Mouse (Mus musculus): Measurements from ENCODE around the gene Col9a2. TPM values are rescaled to one million over a fixed set of nuclear protein-coding genes. Genes with fewer than 3 reads are reported as not detected.

Col9a2 gene
- polyA plus RNA-seq, 1 experiment from 2014 or later, result 7.9 TPM

DNA sequence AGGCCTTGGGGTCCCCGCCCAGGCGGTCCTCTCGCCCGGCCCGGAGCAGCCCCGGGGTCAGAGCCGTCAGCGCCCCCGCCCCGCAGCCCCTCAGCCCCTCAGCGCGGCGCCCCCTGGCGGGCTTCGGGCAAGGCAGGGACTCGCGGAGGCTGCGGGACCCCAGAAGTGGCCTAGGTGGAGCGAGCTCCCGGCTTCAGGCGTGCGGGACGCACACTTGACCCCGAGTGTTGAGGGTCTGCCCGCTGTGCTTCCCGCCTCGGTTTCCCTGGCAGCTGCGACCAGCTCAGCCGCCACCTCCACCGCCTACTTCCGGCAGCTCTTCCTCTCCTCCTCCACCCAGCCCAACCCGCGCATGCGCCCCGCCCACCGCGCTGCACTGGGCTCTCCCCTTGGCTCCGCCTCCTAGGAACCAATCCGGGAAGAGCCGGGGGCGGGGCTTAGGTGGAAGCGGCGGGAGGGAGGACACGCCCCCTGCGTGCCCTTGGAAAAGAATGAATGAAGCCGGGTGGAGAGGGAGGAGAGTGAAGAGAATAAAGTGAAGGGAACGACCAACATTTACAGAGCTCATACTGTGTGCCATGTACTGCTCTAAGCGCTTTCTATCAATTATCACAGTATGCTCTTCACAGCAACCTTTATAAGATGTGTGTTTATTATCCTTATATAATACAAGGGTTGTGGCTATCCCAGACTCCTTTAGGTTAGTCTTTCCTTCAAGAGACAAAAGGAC is 22.1 kb upstream of the Col9a2 start, which contains the start of gene Smap2:
Gene Smap2, minus strand, starts transcription at position 320 of the 730 bp plus-strand sequence.
- no peaks in the 10 kb centered on the region for H3K36me3 ChIP-seq (ENCODE audit: control insufficient read depth, insufficient read depth, low read length)
- peak within 1 kb of the TSS; percentile 77 for H3K27ac ChIP-seq (ENCODE audit: low read depth, low read length)
- ATAC-seq (ENCODE audit: low FRiP score) (peak; percentile 98), DNase-seq (ENCODE audit: low spot score) (peak; percentile 100)
- H3K9me3 ChIP-seq (ENCODE audit: control insufficient read depth, low read length), result no peaks in the 10 kb centered on the region
- no peaks in the 10 kb centered on the region for H3K27me3 ChIP-seq (ENCODE audit: control insufficient read depth, insufficient read depth, low read length)
- H3K4me2 ChIP-seq (replicated peaks; ENCODE audit: low read depth, low read length), result peak within 1 kb of the TSS; percentile 91
- peak within 1 kb of the TSS; percentile 91 for H3K9ac ChIP-seq (ENCODE audit: low read depth, low read length)
- no peaks in the 10 kb centered on the region for H3K4me1 ChIP-seq (replicated peaks; ENCODE audit: control insufficient read depth, insufficient read depth, low read length)
- under 1% methylated on average over 36 of the region's 48 CpGs for WGBS
- H3K4me3 ChIP-seq (ENCODE audit: low read depth, low read length), result peak within 1 kb of the TSS; percentile 95

DNA sequence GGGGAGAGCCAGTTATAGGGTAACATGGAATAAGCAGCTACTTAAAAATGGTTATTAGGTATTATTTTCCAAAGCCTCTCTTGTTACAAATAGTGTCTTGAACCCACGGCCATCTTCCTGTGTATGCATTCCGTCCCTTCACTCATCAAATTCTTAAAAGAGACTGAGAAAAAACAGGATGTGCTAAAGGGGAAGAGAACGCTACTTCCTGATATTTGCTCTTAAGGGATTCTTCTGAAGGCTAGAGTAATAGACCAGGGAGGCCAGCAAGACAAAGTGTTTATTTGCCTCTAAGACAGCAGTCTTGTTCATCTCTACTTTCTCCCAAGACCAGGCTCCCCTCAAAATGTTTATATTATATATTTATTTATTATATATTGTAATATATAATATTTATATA is 20.9 kb upstream of the Col9a2 start:
- no peak for DNase-seq (ENCODE audit: low spot score)
- WGBS, result 84% methylated on average over 3 of the region's 3 CpGs
- H3K4me2 ChIP-seq (replicated peaks; ENCODE audit: low read depth, low read length), result no peak overlapping the region

DNA sequence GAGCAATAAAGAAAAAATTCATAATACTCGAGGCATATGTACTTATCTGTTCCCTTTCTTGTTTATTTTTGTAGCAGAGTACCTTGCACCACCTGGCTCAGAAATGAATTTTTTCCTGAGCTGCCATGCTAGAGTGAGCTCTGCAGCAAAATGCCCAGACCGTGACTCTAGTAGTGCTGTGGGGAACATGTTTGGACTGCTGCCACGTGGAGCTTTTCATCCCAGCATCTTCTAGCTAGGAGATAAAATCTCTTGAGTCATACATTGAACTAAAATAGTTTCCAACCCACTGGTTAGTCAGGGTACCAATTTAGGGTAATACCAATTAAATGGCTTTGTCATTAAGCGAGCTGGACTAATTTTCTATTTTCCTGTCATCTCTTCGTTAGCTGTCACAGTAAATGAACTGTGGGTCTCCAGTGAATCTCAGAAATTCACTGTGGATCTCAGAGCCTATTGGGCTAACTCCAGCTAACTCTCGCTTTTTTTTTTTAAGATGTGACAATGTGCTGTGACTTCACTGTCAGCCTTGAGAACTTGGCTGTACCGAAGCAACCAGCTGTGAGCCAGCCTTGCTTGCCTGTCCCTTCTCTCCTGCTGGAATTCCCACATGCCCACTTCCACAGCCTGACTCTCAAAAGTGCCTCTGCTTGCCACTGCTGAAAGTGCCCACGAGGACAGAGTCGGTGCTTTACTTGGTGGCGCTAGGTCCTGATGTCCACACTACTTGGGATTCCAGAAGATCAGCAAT is 19.0 kb upstream of the Col9a2 start:
- 84% methylated on average over 10 of the region's 10 CpGs for WGBS
- H3K27ac ChIP-seq (ENCODE audit: low read depth, low read length), result no peak overlapping the region
- no peaks in the 10 kb centered on the region for H3K4me1 ChIP-seq (replicated peaks; ENCODE audit: control insufficient read depth, insufficient read depth, low read length)
- ATAC-seq (ENCODE audit: low FRiP score) (no peak), DNase-seq (ENCODE audit: low spot score) (no peak)
- H3K4me3 ChIP-seq (ENCODE audit: low read depth, low read length), result no peak overlapping the region
- no peaks in the 10 kb centered on the region for H3K27me3 ChIP-seq (ENCODE audit: control insufficient read depth, insufficient read depth, low read length)
- H3K4me2 ChIP-seq (replicated peaks; ENCODE audit: low read depth, low read length), result no peak overlapping the region
- H3K9ac ChIP-seq (ENCODE audit: low read depth, low read length), result no peak overlapping the region
- no peaks in the 10 kb centered on the region for H3K36me3 ChIP-seq (ENCODE audit: control insufficient read depth, insufficient read depth, low read length)
- H3K9me3 ChIP-seq (ENCODE audit: control insufficient read depth, low read length), result no peaks in the 10 kb centered on the region

More for the DNA sequence above, 20.9 kb upstream of the Col9a2 start:
- Histone ChIP-seq H3K9me3 (ENCODE audit: control insufficient read depth, low read length) (no peaks in the 10 kb centered on the region), H3K27ac (ENCODE audit: low read depth, low read length) (no peak overlapping the region), H3K4me3 (ENCODE audit: low read depth, low read length) (no peak overlapping the region), H3K9ac (ENCODE audit: low read depth, low read length) (no peak overlapping the region), H3K4me1 (replicated peaks; ENCODE audit: control insufficient read depth, insufficient read depth, low read length) (no peaks in the 10 kb centered on the region), H3K27me3 (ENCODE audit: control insufficient read depth, insufficient read depth, low read length) (no peaks in the 10 kb centered on the region), H3K36me3 (ENCODE audit: control insufficient read depth, insufficient read depth, low read length) (no peaks in the 10 kb centered on the region)
- no peak for ATAC-seq (ENCODE audit: low FRiP score)

DNA sequence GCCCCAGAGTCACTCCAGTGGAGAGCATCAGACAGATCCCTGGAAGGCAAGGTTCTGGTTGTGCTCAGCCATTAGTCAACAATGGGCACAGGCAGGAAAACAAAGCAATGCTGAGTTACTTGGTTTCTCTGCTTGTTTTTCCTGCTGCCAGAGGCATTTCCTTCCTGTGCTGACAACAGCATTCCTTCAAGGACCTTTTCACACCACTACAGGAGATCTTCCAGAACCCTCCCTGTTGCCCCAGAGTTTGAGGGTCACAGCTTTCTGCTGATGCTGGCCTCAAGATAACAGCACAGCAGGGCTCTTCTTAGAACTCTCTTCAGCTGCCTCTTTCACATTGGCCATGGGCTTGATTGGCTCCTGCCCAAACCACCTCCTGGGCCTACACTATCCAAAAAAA is 17.3 kb upstream of the Col9a2 start:
- DNase-seq (ENCODE audit: low spot score) (no peak), ATAC-seq (ENCODE audit: low FRiP score) (no peak)
- no peak overlapping the region for H3K27ac ChIP-seq (ENCODE audit: low read depth, low read length)
- no peak overlapping the region for H3K4me3 ChIP-seq (ENCODE audit: low read depth, low read length)
- H3K36me3 ChIP-seq (ENCODE audit: control insufficient read depth, insufficient read depth, low read length), result no peaks in the 10 kb centered on the region
- H3K9me3 ChIP-seq (ENCODE audit: control insufficient read depth, low read length), result no peaks in the 10 kb centered on the region
- no peak overlapping the region for H3K4me2 ChIP-seq (replicated peaks; ENCODE audit: low read depth, low read length)
- H3K9ac ChIP-seq (ENCODE audit: low read depth, low read length), result no peak overlapping the region
- no peaks in the 10 kb centered on the region for H3K4me1 ChIP-seq (replicated peaks; ENCODE audit: control insufficient read depth, insufficient read depth, low read length)
- H3K27me3 ChIP-seq (ENCODE audit: control insufficient read depth, insufficient read depth, low read length), result no peaks in the 10 kb centered on the region

DNA sequence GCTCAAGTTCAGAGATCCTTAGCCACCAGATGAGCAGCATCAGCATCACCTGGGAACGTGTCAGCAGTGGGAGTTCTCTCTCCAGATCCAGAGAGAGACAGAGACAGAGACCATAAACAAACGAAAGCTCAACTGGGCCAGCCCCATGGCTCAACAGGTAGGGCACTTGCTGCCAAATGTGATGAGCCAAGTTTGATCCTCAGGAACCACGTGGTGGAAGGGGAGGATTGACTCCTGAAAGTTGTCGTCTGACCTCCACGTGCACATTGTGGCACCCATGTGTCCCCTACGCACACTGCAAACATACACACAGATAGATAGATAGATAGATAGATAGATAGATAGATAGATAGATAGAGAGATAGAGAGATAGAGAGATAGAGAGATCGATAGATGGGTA is 15.7 kb upstream of the Col9a2 start:
- Histone ChIP-seq H3K4me2 (replicated peaks; ENCODE audit: low read depth, low read length) (no peak overlapping the region), H3K27me3 (ENCODE audit: control insufficient read depth, insufficient read depth, low read length) (no peaks in the 10 kb centered on the region), H3K9ac (ENCODE audit: low read depth, low read length) (no peak overlapping the region), H3K4me3 (ENCODE audit: low read depth, low read length) (no peak overlapping the region), H3K36me3 (ENCODE audit: control insufficient read depth, insufficient read depth, low read length) (no peaks in the 10 kb centered on the region), H3K4me1 (replicated peaks; ENCODE audit: control insufficient read depth, insufficient read depth, low read length) (no peaks in the 10 kb centered on the region), H3K27ac (ENCODE audit: low read depth, low read length) (no peak overlapping the region), H3K9me3 (ENCODE audit: control insufficient read depth, low read length) (no peaks in the 10 kb centered on the region)
- DNase-seq (ENCODE audit: low spot score), result no peak
- WGBS, result 85% methylated on average over 7 of the region's 7 CpGs
- no peak for ATAC-seq (ENCODE audit: low FRiP score)

DNA sequence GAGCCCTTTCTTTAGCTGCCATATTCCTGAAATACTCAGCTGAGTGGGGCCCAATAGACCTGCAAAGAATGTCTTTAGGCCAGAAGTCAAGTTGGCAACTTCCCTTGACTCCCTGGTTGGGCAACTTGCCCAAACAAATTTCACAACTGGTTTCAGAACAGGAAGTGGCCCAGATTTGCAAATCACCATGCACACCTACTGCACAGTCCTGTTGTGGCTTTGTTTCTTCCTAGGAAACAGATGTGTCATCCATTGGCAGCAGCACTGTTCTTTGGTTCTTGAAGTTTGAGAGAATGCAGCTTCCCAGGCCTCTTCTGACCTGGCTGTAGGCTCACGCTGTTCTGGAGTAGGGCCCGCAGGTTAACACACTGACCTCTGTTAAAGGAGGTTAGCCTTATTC is 15.2 kb upstream of the Col9a2 start:
- H3K27ac ChIP-seq (ENCODE audit: low read depth, low read length), result no peak overlapping the region
- no peaks in the 10 kb centered on the region for H3K9me3 ChIP-seq (ENCODE audit: control insufficient read depth, low read length)
- no peak overlapping the region for H3K4me3 ChIP-seq (ENCODE audit: low read depth, low read length)
- H3K36me3 ChIP-seq (ENCODE audit: control insufficient read depth, insufficient read depth, low read length), result no peaks in the 10 kb centered on the region
- H3K27me3 ChIP-seq (ENCODE audit: control insufficient read depth, insufficient read depth, low read length), result no peaks in the 10 kb centered on the region
- no peak overlapping the region for H3K4me2 ChIP-seq (replicated peaks; ENCODE audit: low read depth, low read length)
- WGBS, result 95% methylated on average over 2 of the region's 2 CpGs
- no peaks in the 10 kb centered on the region for H3K4me1 ChIP-seq (replicated peaks; ENCODE audit: control insufficient read depth, insufficient read depth, low read length)
- ATAC-seq (ENCODE audit: low FRiP score), result no peak
- no peak overlapping the region for H3K9ac ChIP-seq (ENCODE audit: low read depth, low read length)
- no peak for DNase-seq (ENCODE audit: low spot score)

DNA sequence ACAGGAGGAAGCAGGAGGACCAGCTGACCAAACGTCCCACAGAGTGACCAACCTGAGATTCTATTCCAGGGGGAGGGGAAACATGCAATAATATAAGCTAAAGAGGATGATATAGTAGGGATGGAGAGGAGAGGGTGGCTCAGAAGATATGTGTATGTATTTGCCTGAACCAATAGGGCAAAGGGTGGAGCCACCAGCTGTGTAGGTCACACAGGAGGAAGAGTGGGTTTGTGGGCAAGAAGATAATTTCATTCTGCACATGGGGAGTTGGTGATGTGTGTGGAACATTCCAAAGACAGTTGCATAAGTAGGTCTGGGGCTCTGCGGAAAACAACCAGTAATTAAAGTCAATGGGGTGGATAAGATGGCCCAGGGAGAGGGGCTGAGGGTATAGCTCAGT is 13.5 kb upstream of the Col9a2 start:
- Histone ChIP-seq H3K9me3 (ENCODE audit: control insufficient read depth, low read length) (no peaks in the 10 kb centered on the region), H3K36me3 (ENCODE audit: control insufficient read depth, insufficient read depth, low read length) (no peaks in the 10 kb centered on the region), H3K4me1 (replicated peaks; ENCODE audit: control insufficient read depth, insufficient read depth, low read length) (no peaks in the 10 kb centered on the region), H3K27me3 (ENCODE audit: control insufficient read depth, insufficient read depth, low read length) (no peaks in the 10 kb centered on the region), H3K4me2 (replicated peaks; ENCODE audit: low read depth, low read length) (no peak overlapping the region), H3K4me3 (ENCODE audit: low read depth, low read length) (no peak overlapping the region), H3K27ac (ENCODE audit: low read depth, low read length) (no peak overlapping the region), H3K9ac (ENCODE audit: low read depth, low read length) (no peak overlapping the region)
- DNase-seq (ENCODE audit: low spot score) (no peak), ATAC-seq (ENCODE audit: low FRiP score) (no peak)
- 70% methylated on average over 2 of the region's 2 CpGs for WGBS

DNA sequence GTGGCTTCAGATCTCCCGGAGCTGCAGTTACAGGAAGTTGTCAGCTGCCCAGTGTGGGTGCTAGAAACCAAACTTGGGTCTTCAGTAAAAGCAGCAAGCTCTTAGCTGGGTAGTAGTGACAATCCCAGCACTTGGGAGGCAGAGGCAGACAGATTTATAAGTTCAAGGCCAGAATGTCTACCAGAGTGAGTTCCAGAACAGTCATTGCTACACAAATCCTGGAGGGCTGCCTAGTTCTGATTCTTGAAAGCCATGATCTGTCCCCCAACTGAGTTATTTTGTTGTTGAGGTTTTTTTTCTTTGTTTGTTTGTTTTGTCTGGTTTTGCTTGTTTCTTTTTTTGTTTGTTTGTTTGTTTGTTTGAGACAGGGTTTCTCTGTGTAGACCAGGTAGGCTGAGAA is 11.0 kb upstream of the Col9a2 start:
- Histone ChIP-seq H3K4me3 (ENCODE audit: low read depth, low read length) (no peak overlapping the region), H3K4me1 (replicated peaks; ENCODE audit: control insufficient read depth, insufficient read depth, low read length) (no peaks in the 10 kb centered on the region), H3K36me3 (ENCODE audit: control insufficient read depth, insufficient read depth, low read length) (no peaks in the 10 kb centered on the region), H3K9me3 (ENCODE audit: control insufficient read depth, low read length) (no peaks in the 10 kb centered on the region), H3K9ac (ENCODE audit: low read depth, low read length) (no peak overlapping the region), H3K4me2 (replicated peaks; ENCODE audit: low read depth, low read length) (no peak overlapping the region), H3K27ac (ENCODE audit: low read depth, low read length) (no peak overlapping the region), H3K27me3 (ENCODE audit: control insufficient read depth, insufficient read depth, low read length) (no peaks in the 10 kb centered on the region)
- ATAC-seq (ENCODE audit: low FRiP score) (no peak), DNase-seq (ENCODE audit: low spot score) (no peak)
- 86% methylated on average over 1 of the region's 1 CpGs for WGBS

Data from hindbrain, embryonic 11.5 days (tissue).